In genomic region chr7:41451864-41452263, GRCm38 (mm10) we compare ENCODE assay signal across 14 mouse cellular contexts. TPM values are rescaled to one million over a fixed set of nuclear protein-coding genes. Genes with fewer than 3 reads are reported as not detected.
A peak's percentile ranks its signal among the peaks of the same experiment; 100 is the strongest.
DNase-seq lines count a peak whose midpoint lies in the region; ATAC-seq and TF ChIP-seq lines count a peak whose summit lies in the region.
"Had no signal": no experiment of that assay in that cellular context is flagged by ENCODE, and none has a peak within 500 bp of the region (broad histone marks: within the 10 kb centered on the region; RNA-seq: fewer than 3 reads in every experiment).

No protein-coding gene starts in this region.

- TF ChIP-seq POLR2A in kidney, adult 2 months (IDR thresholded peaks at IDR 0.05; ENCODE audit: low read depth, low read length): no peak
- no peak for TF ChIP-seq POLR2A in brain, embryonic 14.5 days (IDR thresholded peaks at IDR 0.05; ENCODE audit: borderline replicate concordance, extremely low read depth, insufficient read depth, insufficient read length, poor library complexity, severe bottlenecking)

- no peaks in the 10 kb centered on the region for H3K36me3 ChIP-seq in kidney, embryonic 14.5 days (ENCODE audit: control insufficient read depth, insufficient read depth, low read length)
- no peaks in the 10 kb centered on the region for H3K36me3 ChIP-seq in kidney, adult 2 months (ENCODE audit: control insufficient read depth, insufficient read depth, low read length)
- H3K36me3 ChIP-seq in hindbrain, embryonic 16.5 days (ENCODE audit: control insufficient read depth, insufficient read depth, low read length): no peaks in the 10 kb centered on the region
- H3K36me3 ChIP-seq in neural tube, embryonic 11.5 days (ENCODE audit: control insufficient read depth, insufficient read depth, low read length): no peaks in the 10 kb centered on the region
- H3K36me3 ChIP-seq: embryonic facial prominence, embryonic 13.5 days; liver, embryonic 12.5 days had no signal

- H3K4me2 ChIP-seq in kidney, embryonic 14.5 days (replicated peaks; ENCODE audit: low read depth, low read length): no peak overlapping the region
- peak overlapping the region; percentile 2; the same call in 1 of the 2 replicates for H3K4me2 ChIP-seq in hindbrain, embryonic 16.5 days (ENCODE audit: low read length)
- H3K4me2 ChIP-seq in neural tube, embryonic 11.5 days (ENCODE audit: low read depth): no peak overlapping the region
- H3K4me2 ChIP-seq: embryonic facial prominence, embryonic 13.5 days; liver, embryonic 12.5 days had no signal

- H3K9ac ChIP-seq in kidney, embryonic 14.5 days (ENCODE audit: low read depth, low read length): no peak overlapping the region
- H3K9ac ChIP-seq in hindbrain, embryonic 16.5 days (ENCODE audit: low read depth, low read length): no peak overlapping the region
- no peak overlapping the region for H3K9ac ChIP-seq in neural tube, embryonic 11.5 days (ENCODE audit: low read length)
- H3K9ac ChIP-seq: embryonic facial prominence, embryonic 13.5 days; liver, embryonic 12.5 days had no signal

- no peak for TF ChIP-seq CTCF in kidney, adult 2 months (conservative IDR thresholded peaks at IDR 0.05; ENCODE audit: insufficient read depth, insufficient read length, low read depth, low read length)
- TF ChIP-seq CTCF in brain, embryonic 14.5 days (IDR thresholded peaks at IDR 0.05; ENCODE audit: borderline replicate concordance, extremely low read depth, insufficient read depth, insufficient read length): no peak

- WGBS in kidney, embryonic 14.5 days: 3% methylated on average over 10 of the region's 10 CpGs
- WGBS in kidney, adult 2 months: 7% methylated on average over 10 of the region's 10 CpGs
- WGBS in hindbrain, embryonic 16.5 days: 7% methylated on average over 10 of the region's 10 CpGs
- WGBS in neural tube, embryonic 11.5 days: 4% methylated on average over 10 of the region's 10 CpGs

- H3K9me3 ChIP-seq in kidney, embryonic 14.5 days (ENCODE audit: control insufficient read depth, low read length): no peaks in the 10 kb centered on the region
- H3K9me3 ChIP-seq in hindbrain, embryonic 16.5 days (ENCODE audit: control insufficient read depth, low read length): peaks cover 3% of the 10 kb centered on the region; the same call in 1 of the 2 replicates
- H3K9me3 ChIP-seq in neural tube, embryonic 11.5 days (ENCODE audit: control insufficient read depth, low read length): 0 out of 2 replicates have a peak, but pooled peaks cover under 1% of the 10 kb centered on the region

- H3K27ac ChIP-seq in kidney, embryonic 14.5 days (ENCODE audit: low read depth, low read length): no peak overlapping the region
- H3K27ac ChIP-seq in kidney, adult 2 months (ENCODE audit: insufficient read depth, low read depth, low read length): no peak overlapping the region
- no peak overlapping the region for H3K27ac ChIP-seq in hindbrain, embryonic 16.5 days (ENCODE audit: low read depth, low read length)
- no peak overlapping the region for H3K27ac ChIP-seq in neural tube, embryonic 11.5 days (ENCODE audit: low read depth, low read length)
- H3K27ac ChIP-seq: embryonic facial prominence, embryonic 13.5 days; liver, embryonic 12.5 days had no signal

- H3K4me1 ChIP-seq in kidney, embryonic 14.5 days (ENCODE audit: control insufficient read depth, insufficient read depth, low read length): no peaks in the 10 kb centered on the region
- H3K4me1 ChIP-seq in kidney, adult 2 months (ENCODE audit: control insufficient read depth, insufficient read depth, low read length): no peaks in the 10 kb centered on the region
- no peaks in the 10 kb centered on the region for H3K4me1 ChIP-seq in hindbrain, embryonic 16.5 days (ENCODE audit: control insufficient read depth, insufficient read depth, low read depth, low read length)
- no peaks in the 10 kb centered on the region for H3K4me1 ChIP-seq in neural tube, embryonic 11.5 days (ENCODE audit: control insufficient read depth, insufficient read depth, low read length)
- H3K4me1 ChIP-seq: embryonic facial prominence, embryonic 13.5 days; liver, embryonic 12.5 days had no signal

- no peaks in the 10 kb centered on the region for H3K27me3 ChIP-seq in kidney, embryonic 14.5 days (ENCODE audit: control insufficient read depth, insufficient read depth, low read length)
- no peaks in the 10 kb centered on the region for H3K27me3 ChIP-seq in kidney, adult 2 months (replicated peaks; ENCODE audit: control insufficient read depth, insufficient read depth, low read length)
- no peaks in the 10 kb centered on the region for H3K27me3 ChIP-seq in hindbrain, embryonic 16.5 days (replicated peaks; ENCODE audit: control insufficient read depth, insufficient read depth, low read length)
- no peaks in the 10 kb centered on the region for H3K27me3 ChIP-seq in neural tube, embryonic 11.5 days (ENCODE audit: control insufficient read depth, insufficient read depth, low read length)
- H3K27me3 ChIP-seq: embryonic facial prominence, embryonic 13.5 days; liver, embryonic 12.5 days had no signal

- no peak overlapping the region for H3K4me3 ChIP-seq in kidney, embryonic 14.5 days (ENCODE audit: low read length)
- H3K4me3 ChIP-seq in kidney, adult 2 months (ENCODE audit: insufficient read depth, low read depth, low read length): no peak overlapping the region
- no peak overlapping the region for H3K4me3 ChIP-seq in hindbrain, embryonic 16.5 days (ENCODE audit: low read length)
- no peak overlapping the region for H3K4me3 ChIP-seq in neural tube, embryonic 11.5 days (ENCODE audit: low read depth, low read length)
- H3K4me3 ChIP-seq: embryonic facial prominence, embryonic 13.5 days; liver, embryonic 12.5 days had no signal

- ATAC-seq in kidney, embryonic 14.5 days (ENCODE audit: low FRiP score, low TSS enrichment): peak; percentile 94
- ATAC-seq in hindbrain, embryonic 16.5 days: peak; percentile 48; the same call in 1 of the 2 replicates
- no peak for ATAC-seq in neural tube, embryonic 11.5 days (ENCODE audit: insufficient read depth, low FRiP score, low TSS enrichment)
- ATAC-seq: activated CD4-positive, CD25-positive, alpha-beta regulatory T cell, adult 4 months; liver, embryonic 12.5 days had no signal

- no peak for DNase-seq in kidney, adult 2 months
- peak; percentile 16 for DNase-seq in brain, embryonic 14.5 days (ENCODE audit: low read depth)
- peak; percentile 9 for DNase-seq in neural tube, embryonic 11.5 days (ENCODE audit: low spot score)
- no peak for DNase-seq in spleen, adult 12 weeks (ENCODE audit: low spot score)
- no peak for DNase-seq in gastrocnemius, postnatal 25 days
- DNase-seq in testis, postnatal 10 days (ENCODE audit: low spot score): no peak
- DNase-seq: gastrocnemius, postnatal 10 days; heart, postnatal 4 days had no signal

RNA-seq across cellular contexts. Expression of gene Vmn2r57, which starts 3.4 kb away (rescaled TPM):
- polyA plus RNA-seq in kidney, embryonic 14.5 days (2014; fragmentation: Nextera tagmentation; extraction: Ambion mirVana): 0.24 and 0.38 TPM in 2 replicates
- polyA plus RNA-seq in kidney, adult 2 months (2012; rRNA removed): 0.23 and 0.25 TPM in 2 replicates
- 0.15 and 0.23 TPM in 2 replicates for polyA plus RNA-seq in brain, embryonic 14.5 days (2012; rRNA removed)
- polyA plus RNA-seq in hindbrain, embryonic 16.5 days (2015; fragmentation: Nextera tagmentation; extraction: Ambion mirVana): 0.70 and 0.75 TPM in 2 replicates
- polyA plus RNA-seq in neural tube, embryonic 11.5 days (2014; fragmentation: Nextera tagmentation; extraction: Ambion mirVana): 0.09 and 0.19 TPM in 2 replicates
- total RNA-seq in gastrocnemius, postnatal 25 days (2021): under 1 TPM; 0.08 to 0.11 TPM
- total RNA-seq: megakaryocyte progenitor cell, adult 5-6 weeks had no signal

RNA-seq across cellular contexts. Expression of gene Gm20449, which starts 47.4 kb away (rescaled TPM):
- polyA plus RNA-seq in kidney, embryonic 14.5 days (2014; fragmentation: Nextera tagmentation; extraction: Ambion mirVana): 0.13 TPM in 1 of 2 replicates, not detected in the other
- 0.11 and 0.14 TPM in 2 replicates for polyA plus RNA-seq in kidney, adult 2 months (2012; rRNA removed)
- polyA plus RNA-seq in brain, embryonic 14.5 days (2012; rRNA removed): 0.07 and 0.11 TPM in 2 replicates
- polyA plus RNA-seq in hindbrain, embryonic 16.5 days (2015; fragmentation: Nextera tagmentation; extraction: Ambion mirVana): 0.11 and 0.19 TPM in 2 replicates
- 0.21 TPM in 1 of 2 replicates, not detected in the other for polyA plus RNA-seq in neural tube, embryonic 11.5 days (2014; fragmentation: Nextera tagmentation; extraction: Ambion mirVana)
- total RNA-seq in gastrocnemius, postnatal 25 days (2021): not detected
- total RNA-seq: megakaryocyte progenitor cell, adult 5-6 weeks had no signal
- polyA plus RNA-seq: activated CD4-positive, CD25-positive, alpha-beta regulatory T cell, adult 4 months; liver, embryonic 12.5 days had no signal

RNA-seq across cellular contexts. Expression of gene AW146154, which starts 47.8 kb away (rescaled TPM):
- 9.2 and 11.5 TPM in 2 replicates for polyA plus RNA-seq in kidney, embryonic 14.5 days (2014; fragmentation: Nextera tagmentation; extraction: Ambion mirVana)
- 3.9 and 4.7 TPM in 2 replicates for polyA plus RNA-seq in kidney, adult 2 months (2012; rRNA removed)
- 5.5 and 5.9 TPM in 2 replicates for polyA plus RNA-seq in brain, embryonic 14.5 days (2012; rRNA removed)
- 6.1 and 6.4 TPM in 2 replicates for polyA plus RNA-seq in hindbrain, embryonic 16.5 days (2015; fragmentation: Nextera tagmentation; extraction: Ambion mirVana)
- 4.6 and 4.9 TPM in 2 replicates for polyA plus RNA-seq in neural tube, embryonic 11.5 days (2014; fragmentation: Nextera tagmentation; extraction: Ambion mirVana)
- total RNA-seq in gastrocnemius, postnatal 25 days (2021): 1 to 10 TPM; 3.9 TPM

RNA-seq across cellular contexts. Expression of gene AI987944, which starts 58.7 kb away (rescaled TPM):
- 12.9 and 15.7 TPM in 2 replicates for polyA plus RNA-seq in kidney, embryonic 14.5 days (2014; fragmentation: Nextera tagmentation; extraction: Ambion mirVana)
- polyA plus RNA-seq in kidney, adult 2 months (2012; rRNA removed): 4.6 and 6.3 TPM in 2 replicates
- 3.9 and 4.0 TPM in 2 replicates for polyA plus RNA-seq in brain, embryonic 14.5 days (2012; rRNA removed)
- 10.4 and 10.6 TPM in 2 replicates for polyA plus RNA-seq in hindbrain, embryonic 16.5 days (2015; fragmentation: Nextera tagmentation; extraction: Ambion mirVana)
- polyA plus RNA-seq in neural tube, embryonic 11.5 days (2014; fragmentation: Nextera tagmentation; extraction: Ambion mirVana): 9.1 and 10.0 TPM in 2 replicates
- 10 to 100 TPM; 10.0 to 10.9 TPM for total RNA-seq in gastrocnemius, postnatal 25 days (2021)

Comparison
In these comparisons a context has a peak if more than half of its experiments do, and no peak if none do; other contexts are left out.
1. DNase-seq: peak in brain, embryonic 14.5 days (single experiment) and neural tube, embryonic 11.5 days (single experiment); none in kidney, adult 2 months (single experiment), spleen, adult 12 weeks (single experiment), gastrocnemius, postnatal 25 days (single experiment) and testis, postnatal 10 days (single experiment).